Mouse (Mus musculus) embryonic facial prominence, embryonic 10.5 days (tissue): ENCODE results near the gene Mindy4. TPM values are rescaled to one million over a fixed set of nuclear protein-coding genes. Genes with fewer than 3 reads are reported as not detected.
A peak's percentile ranks its signal among the peaks of the same experiment; 100 is the strongest.

Experiments
- DNase-seq: peaks from one replicate; pipeline ENCODE4 v3.0.0-alpha.2; 2017; ENCODE audit warnings: low spot score
- H3K27ac ChIP-seq: fragments of 300-500 bp; sonication (generic); replicated peaks from 2 replicates; pipeline ENCODE4 v1.5.1; 2016; ENCODE audit warnings: mild to moderate bottlenecking
- H3K27me3 ChIP-seq: fragments of 300-500 bp; sonication (generic); replicated peaks from 2 replicates; pipeline ENCODE4 v1.6.1; 2016; ENCODE audit warnings: low read depth, mild to moderate bottlenecking; ENCODE audit not compliant: poor library complexity, severe bottlenecking
- H3K36me3 ChIP-seq: fragments of 300-500 bp; sonication (generic); replicated peaks from 2 replicates; pipeline ENCODE4 v1.6.1; 2016; ENCODE audit warnings: mild to moderate bottlenecking, moderate library complexity
- H3K4me1 ChIP-seq: fragments of 300-500 bp; sonication (generic); 2 replicates; pipeline ENCODE4 v1.6.1; 2016
- H3K4me3 ChIP-seq: fragments of 300-500 bp; sonication (generic); 2 replicates; pipeline ENCODE4 v1.5.1; 2016; ENCODE audit warnings: mild to moderate bottlenecking, moderate library complexity
- H3K9me3 ChIP-seq: fragments of 300-500 bp; sonication (generic); 2 replicates; pipeline ENCODE4 v1.6.1; 2016; ENCODE audit warnings: mild to moderate bottlenecking
- WGBS: fragments of 180-500 bp; shearing (Covaris S2); methylation state at CpG from one replicate; pipeline ENCODE4 v1.1.7; 2016; 5-methylcytosine and 5-hydroxymethylcytosine counted together
- polyA plus RNA-seq: library from polyadenylated mRNA; unstranded; fragments of >200 nt; fragmentation: Nextera tagmentation; extraction: Ambion mirVana; gene quantifications from 2 replicates; pipeline ENCODE4 v1.2.1, GENCODE M21; 2016

The Mindy4 gene
- polyA plus RNA-seq, 1 experiment from 2014 or later, result 24.0 TPM

DNA sequence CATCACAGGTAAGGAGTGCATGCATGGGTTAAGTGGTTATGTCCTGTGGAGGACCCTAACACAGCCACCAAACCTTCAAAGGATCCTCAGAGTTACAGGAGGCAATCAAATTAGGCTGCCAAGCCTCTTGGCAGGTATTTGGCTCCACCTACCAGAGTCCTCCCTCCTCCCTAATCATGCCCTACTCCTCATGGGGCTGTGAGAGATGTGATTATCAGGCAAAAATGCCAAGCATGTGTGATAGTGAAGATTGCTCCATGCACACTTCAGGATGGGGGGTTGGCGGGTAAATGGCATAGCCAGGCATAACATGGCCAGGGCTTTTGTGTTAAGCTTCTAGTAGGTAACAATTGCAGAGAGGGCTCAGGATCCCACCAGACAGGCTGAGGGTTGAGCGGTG, 119.8 kb downstream of the Mindy4 start:
- WGBS, result 95% methylated on average over 2 of the region's 2 CpGs
- Histone ChIP-seq H3K27me3 (no peaks in the 10 kb centered on the region), H3K27ac (no peak overlapping the region), H3K4me3 (no peak overlapping the region), H3K9me3 (no peaks in the 10 kb centered on the region), H3K4me1 (peaks cover 17% of the 10 kb centered on the region), H3K36me3 (peaks cover 16% of the 10 kb centered on the region)
- DNase-seq, result no peak

DNA sequence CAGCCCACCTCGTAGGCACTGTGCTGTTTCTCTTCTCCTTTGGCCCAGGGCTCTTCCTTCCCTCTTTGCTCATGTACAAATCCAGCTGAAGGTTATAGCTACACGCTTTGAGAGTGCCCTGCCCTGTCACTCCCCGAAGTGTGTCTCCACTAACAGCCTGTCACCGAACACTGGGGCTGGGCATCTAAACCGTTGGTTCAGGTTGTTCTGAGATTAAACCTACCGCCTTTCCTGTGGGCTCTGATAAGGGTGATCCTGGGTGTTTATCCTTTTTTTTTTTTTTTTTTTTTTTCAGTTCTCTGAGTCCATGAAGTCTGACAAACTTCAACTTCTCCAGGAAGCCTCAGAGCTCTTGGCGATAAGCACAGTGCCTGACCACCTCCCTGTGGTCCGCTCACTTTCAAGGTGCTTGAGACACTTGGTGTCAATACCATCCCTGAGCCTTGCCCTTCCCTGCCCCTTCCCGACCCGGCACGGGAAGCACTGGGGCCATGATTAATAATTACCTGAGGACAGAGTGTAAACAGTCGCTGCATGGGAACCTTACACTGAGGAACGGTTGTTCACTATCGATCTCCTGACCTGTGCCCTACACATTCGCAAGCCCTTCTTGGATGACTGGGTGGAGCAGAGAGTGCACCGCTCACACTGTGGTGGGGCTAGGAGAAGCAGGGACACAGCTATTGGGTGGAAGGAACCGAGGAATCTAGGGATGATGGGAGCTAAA, 120.9 kb downstream of the Mindy4 start:
- H3K4me1 ChIP-seq, result peaks cover 16% of the 10 kb centered on the region
- no peak for DNase-seq
- 86% methylated on average over 17 of the region's 17 CpGs for WGBS
- no peak overlapping the region for H3K27ac ChIP-seq
- no peaks in the 10 kb centered on the region for H3K9me3 ChIP-seq
- H3K36me3 ChIP-seq, result peaks cover 5% of the 10 kb centered on the region; the same call in 1 of the 2 replicates
- no peaks in the 10 kb centered on the region for H3K27me3 ChIP-seq
- H3K4me3 ChIP-seq, result no peak overlapping the region

DNA sequence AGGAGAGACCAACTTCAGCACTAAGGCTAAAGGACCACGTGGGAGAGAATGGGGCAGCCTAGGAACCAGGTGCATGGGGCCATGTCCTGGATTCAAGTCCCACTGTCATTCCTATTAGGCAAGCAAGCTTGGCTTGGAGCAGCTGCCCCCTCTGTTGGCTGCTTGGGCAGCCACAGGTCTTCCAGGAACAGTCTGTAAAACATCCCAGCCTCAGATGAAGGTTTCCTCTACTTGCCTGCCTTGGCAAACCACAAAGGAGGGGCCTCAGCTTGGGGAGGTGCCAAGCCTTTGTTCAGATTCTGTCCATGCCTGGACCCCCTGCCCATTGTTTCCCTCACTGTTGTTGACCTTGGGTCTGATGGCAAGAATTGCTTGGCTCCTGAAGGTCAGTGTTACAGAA, 121.6 kb downstream of the Mindy4 start:
- no peaks in the 10 kb centered on the region for H3K27me3 ChIP-seq
- no peak for DNase-seq
- no peak overlapping the region for H3K27ac ChIP-seq
- H3K4me3 ChIP-seq, result no peak overlapping the region
- H3K36me3 ChIP-seq, result no peaks in the 10 kb centered on the region
- WGBS, result 77% methylated on average over 1 of the region's 1 CpGs
- peaks cover 9% of the 10 kb centered on the region for H3K4me1 ChIP-seq
- no peaks in the 10 kb centered on the region for H3K9me3 ChIP-seq

DNA sequence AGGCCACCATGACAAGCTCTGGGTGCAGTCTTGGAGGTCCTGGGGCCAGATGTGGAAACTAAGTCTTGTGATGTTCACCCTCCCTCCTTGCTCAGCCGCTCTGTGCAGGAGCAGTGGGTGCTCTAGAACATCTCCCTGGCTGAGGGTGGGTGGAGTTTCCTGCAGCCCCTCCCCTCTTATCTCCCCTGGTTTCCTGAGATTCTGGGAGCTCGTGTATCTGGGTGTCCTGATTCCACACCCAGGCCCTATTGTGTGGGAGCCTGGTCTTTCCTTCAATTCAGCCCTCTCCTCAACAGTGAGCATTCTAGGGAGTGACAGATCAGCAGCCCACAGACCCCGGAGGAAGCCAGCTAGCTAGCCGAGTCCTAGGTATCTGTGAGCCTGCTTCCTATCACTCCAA, 123.1 kb downstream of the Mindy4 start:
- no peaks in the 10 kb centered on the region for H3K27me3 ChIP-seq
- H3K36me3 ChIP-seq, result no peaks in the 10 kb centered on the region
- WGBS, result 87% methylated on average over 4 of the region's 4 CpGs
- no peak for DNase-seq
- peaks cover 14% of the 10 kb centered on the region for H3K4me1 ChIP-seq
- H3K27ac ChIP-seq, result no peak overlapping the region
- no peaks in the 10 kb centered on the region for H3K9me3 ChIP-seq
- no peak overlapping the region for H3K4me3 ChIP-seq

DNA sequence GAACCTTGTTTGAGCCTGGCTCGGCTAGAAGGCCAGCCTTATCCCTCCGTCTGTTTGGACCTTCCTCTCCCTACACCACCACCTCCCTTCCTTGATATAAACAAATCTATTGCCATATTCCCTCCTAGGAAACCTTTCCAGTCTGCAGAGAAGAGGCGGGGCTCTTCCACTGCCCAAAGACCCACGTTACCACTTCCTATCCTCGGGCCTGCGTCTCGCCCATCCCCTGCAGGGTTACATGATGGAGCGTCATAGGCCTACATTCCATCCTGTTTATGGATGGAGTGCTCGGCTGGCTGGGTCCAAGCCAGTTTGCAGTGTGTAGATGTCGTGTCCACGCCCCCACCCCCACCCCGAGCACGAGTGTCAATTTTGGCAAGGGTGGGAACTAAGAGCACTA, 124.1 kb downstream of the Mindy4 start:
- Histone ChIP-seq H3K9me3 (no peaks in the 10 kb centered on the region), H3K27ac (no peak overlapping the region), H3K36me3 (no peaks in the 10 kb centered on the region), H3K4me3 (no peak overlapping the region), H3K27me3 (no peaks in the 10 kb centered on the region), H3K4me1 (peaks cover 24% of the 10 kb centered on the region)
- 86% methylated on average over 13 of the region's 13 CpGs for WGBS
- DNase-seq, result no peak

DNA sequence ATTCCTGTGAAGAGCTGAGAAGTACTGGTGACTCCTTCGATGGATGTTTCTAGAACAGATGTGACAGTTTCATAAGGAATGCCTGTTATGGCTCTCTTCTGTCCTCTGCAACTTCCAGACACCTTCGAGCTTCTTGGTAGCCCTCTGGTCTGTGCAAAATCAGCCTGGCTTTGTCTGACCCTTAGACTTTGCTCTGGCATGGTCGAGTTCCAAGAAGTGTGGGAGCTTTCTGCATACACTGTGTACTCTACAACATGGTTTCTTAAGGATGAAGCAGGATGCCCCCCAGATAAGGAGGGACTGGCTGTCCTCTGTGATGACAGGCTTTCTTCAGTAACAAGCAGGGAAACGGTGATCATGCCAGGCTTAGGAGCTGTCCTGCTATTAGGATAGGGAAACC, 125.0 kb downstream of the Mindy4 start:
- no peaks in the 10 kb centered on the region for H3K27me3 ChIP-seq
- H3K27ac ChIP-seq, result no peak overlapping the region
- no peak for DNase-seq
- H3K36me3 ChIP-seq, result no peaks in the 10 kb centered on the region
- peaks cover 28% of the 10 kb centered on the region for H3K4me1 ChIP-seq
- no peaks in the 10 kb centered on the region for H3K9me3 ChIP-seq
- no peak overlapping the region for H3K4me3 ChIP-seq
- WGBS, result 80% methylated on average over 4 of the region's 4 CpGs

DNA sequence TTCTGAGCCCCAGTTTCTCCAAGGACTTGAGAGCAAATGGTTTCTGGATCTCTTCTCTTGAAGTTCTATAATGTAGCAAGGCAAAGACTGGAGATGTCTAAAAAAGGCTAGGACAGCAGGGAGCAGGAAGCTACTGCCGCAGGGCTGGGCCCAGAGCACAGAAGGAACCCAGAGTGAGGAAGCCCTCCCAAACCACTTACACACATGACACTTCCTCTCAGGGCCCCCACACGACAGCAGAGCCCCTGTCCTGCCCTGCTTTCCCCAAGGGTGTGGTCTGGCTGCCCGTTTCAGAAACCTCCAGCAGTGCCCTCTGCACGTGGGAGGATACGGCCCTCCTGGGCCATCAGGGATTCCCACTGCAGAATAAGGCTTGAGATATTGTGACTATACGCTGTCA, 128.1 kb downstream of the Mindy4 start:
- DNase-seq, result no peak
- Histone ChIP-seq H3K4me1 (peaks cover 46% of the 10 kb centered on the region), H3K9me3 (no peaks in the 10 kb centered on the region), H3K4me3 (no peak overlapping the region), H3K27me3 (no peaks in the 10 kb centered on the region), H3K27ac (0 out of 2 replicates have a peak overlapping the region, but pooled peaks have one; percentile 19), H3K36me3 (no peaks in the 10 kb centered on the region)
- WGBS, result 66% methylated on average over 6 of the region's 6 CpGs

DNA sequence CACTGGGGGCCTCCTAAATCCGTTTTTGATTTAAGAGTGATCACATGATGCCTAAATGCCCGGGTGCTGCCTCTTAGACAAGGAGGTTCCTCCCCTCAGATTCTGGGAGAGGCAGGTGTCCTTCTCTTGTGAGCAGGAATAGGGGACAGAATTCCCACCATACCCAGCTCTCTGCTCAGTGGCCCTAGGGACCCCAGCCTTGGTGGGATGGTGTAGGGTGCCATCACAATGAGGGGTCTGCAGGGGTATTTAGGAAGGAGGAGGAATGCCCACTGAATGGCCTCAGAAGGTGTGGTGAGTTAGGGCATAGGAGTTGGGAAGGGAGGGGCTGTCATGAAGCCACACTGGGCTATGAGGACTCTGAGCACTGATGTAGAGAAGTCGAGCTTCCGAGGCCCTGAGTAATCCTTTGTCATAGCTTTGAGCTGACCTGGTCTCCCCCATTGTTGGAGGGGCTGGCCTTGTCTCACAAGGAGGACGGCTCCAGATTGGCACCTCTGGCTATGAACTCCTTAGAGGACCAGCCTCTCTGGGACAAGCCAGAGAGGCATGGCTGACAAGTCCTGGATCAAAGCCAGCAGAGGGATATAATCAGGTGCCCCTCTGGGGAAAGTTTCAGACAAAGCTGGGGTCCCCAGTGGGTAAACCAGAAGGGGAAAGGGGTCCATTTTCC, 129.1 kb downstream of the Mindy4 start:
- DNase-seq, result no peak
- H3K4me3 ChIP-seq, result no peak overlapping the region
- H3K27me3 ChIP-seq, result no peaks in the 10 kb centered on the region; the same call in 1 of the 2 replicates
- H3K4me1 ChIP-seq, result peaks cover 53% of the 10 kb centered on the region
- H3K27ac ChIP-seq, result 0 out of 2 replicates have a peak overlapping the region, but pooled peaks have one; percentile 40
- H3K9me3 ChIP-seq, result no peaks in the 10 kb centered on the region
- 55% methylated on average over 5 of the region's 5 CpGs for WGBS
- no peaks in the 10 kb centered on the region for H3K36me3 ChIP-seq

DNA sequence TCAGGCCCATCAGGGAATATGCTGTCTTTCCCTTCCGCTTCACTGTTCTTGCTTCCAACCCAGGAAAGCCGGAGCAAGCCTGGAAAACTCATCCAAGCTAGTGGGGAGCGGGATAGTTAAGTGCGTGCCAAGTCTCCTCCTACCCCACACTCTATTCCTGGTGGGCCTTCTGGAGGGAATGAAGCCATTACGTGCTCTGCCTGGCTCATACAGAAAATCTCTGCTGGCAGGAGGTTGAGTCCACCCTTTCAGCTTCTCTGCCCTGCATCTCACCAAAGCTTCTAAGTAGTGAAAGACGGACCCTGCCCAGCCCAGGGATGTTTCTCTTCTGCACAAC, 129.6 kb downstream of the Mindy4 start:
- H3K9me3 ChIP-seq, result no peaks in the 10 kb centered on the region
- peaks cover 58% of the 10 kb centered on the region for H3K4me1 ChIP-seq
- no peaks in the 10 kb centered on the region for H3K36me3 ChIP-seq
- 91% methylated on average over 6 of the region's 6 CpGs for WGBS
- no peak overlapping the region for H3K4me3 ChIP-seq
- no peak for DNase-seq
- H3K27me3 ChIP-seq, result peaks cover 2% of the 10 kb centered on the region; the same call in 1 of the 2 replicates
- H3K27ac ChIP-seq, result peak overlapping the region; percentile 40; the same call in 1 of the 2 replicates

DNA sequence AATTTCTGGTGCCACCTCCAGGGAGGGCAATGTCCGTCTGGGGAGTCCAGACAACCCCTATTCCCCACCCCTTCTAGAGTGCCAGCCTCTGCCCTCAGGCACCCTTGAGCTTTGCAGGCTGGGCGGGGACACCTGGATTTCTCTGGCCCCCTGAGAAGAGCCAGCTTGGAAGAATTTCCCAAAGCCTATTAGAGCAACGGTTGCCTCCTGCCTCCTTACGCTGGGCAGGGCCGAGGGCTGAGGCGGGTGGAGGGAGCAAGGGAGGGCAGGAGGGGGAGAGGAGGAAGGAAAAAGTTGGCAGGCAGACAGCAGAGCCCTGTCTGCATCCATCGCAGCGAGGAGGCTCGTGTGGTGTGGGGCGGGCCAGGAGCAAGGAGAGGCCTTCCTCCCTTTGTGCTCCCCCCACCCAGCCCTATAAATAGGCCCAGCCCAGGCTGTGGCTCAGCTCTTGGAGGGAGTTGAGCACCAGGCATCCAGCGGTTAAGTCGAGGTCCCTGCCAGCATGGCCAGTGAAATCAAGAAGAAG, 132.9 kb downstream of the Mindy4 start, which contains the start of gene Aqp1:
TSS of gene Aqp1 (plus strand) at position 444 of the 526 bp plus-strand sequence.
- Histone ChIP-seq H3K4me3 (no peak within 1 kb of the TSS), H3K36me3 (no peaks in the 10 kb centered on the region), H3K9me3 (no peaks in the 10 kb centered on the region), H3K27ac (peak within 1 kb of the TSS; percentile 31), H3K27me3 (peaks cover 3% of the 10 kb centered on the region; the same call in 1 of the 2 replicates), H3K4me1 (peaks cover 76% of the 10 kb centered on the region)
- DNase-seq, result peak; percentile 28
- 19% methylated on average over 12 of the region's 12 CpGs for WGBS

DNA sequence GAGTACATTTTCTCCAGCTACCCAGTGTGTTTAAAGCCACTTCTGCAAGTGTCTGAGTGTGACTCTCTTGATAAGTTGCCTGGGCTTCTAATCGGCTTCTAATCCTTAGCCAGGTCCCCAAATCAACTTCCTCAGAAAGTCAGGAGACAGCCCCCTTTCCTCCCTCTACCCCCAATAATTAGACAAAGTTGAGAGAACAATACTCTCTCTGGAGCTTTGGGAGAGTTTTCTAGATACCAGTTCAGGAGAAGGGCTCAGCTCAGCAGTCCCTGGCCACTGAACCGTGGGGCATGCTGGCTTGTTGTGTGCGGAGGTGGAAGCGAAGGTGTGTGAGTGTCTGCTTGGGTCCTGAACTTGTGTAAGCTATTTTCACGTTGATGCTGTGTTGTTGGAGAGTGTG, 134.1 kb downstream of the Mindy4 start:
- H3K4me3 ChIP-seq, result no peak overlapping the region
- no peak overlapping the region; the same call in 1 of the 2 replicates for H3K27ac ChIP-seq
- no peaks in the 10 kb centered on the region for H3K36me3 ChIP-seq
- H3K9me3 ChIP-seq, result no peaks in the 10 kb centered on the region
- 81% methylated on average over 5 of the region's 5 CpGs for WGBS
- peaks cover 72% of the 10 kb centered on the region for H3K4me1 ChIP-seq
- no peak for DNase-seq
- peaks cover 3% of the 10 kb centered on the region; the same call in 1 of the 2 replicates for H3K27me3 ChIP-seq

DNA sequence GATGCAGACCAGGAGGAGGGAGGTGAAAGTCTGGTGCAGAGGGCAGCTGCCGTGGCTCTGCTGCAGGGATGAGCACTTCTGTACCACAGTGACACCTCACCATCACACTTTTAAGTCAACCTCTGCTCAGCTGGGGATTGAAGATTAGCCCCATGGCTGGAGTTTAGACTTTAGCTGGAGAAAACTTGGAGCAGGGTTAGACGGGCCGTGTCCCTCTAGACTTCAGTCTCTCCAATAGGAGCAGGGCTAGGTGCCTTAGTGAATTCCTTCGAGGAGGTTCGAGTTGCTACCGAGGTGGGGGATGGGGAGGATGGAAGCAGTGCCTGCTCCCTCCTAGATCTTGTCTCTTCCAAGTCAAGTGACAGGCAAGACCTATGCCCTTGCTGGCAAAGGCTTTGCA, 134.9 kb downstream of the Mindy4 start:
- no peaks in the 10 kb centered on the region for H3K9me3 ChIP-seq
- H3K4me1 ChIP-seq, result peaks cover 71% of the 10 kb centered on the region
- H3K27me3 ChIP-seq, result peaks cover 3% of the 10 kb centered on the region; the same call in 1 of the 2 replicates
- H3K4me3 ChIP-seq, result no peak overlapping the region
- no peak for DNase-seq
- H3K36me3 ChIP-seq, result no peaks in the 10 kb centered on the region
- H3K27ac ChIP-seq, result peak overlapping the region; percentile 14; the same call in 1 of the 2 replicates
- 46% methylated on average over 6 of the region's 6 CpGs for WGBS
